Mouse (Mus musculus) spleen, adult 12 weeks (tissue): ENCODE measurements around the gene Arhgef1.

Experiments used
- DNase-seq: peaks from one replicate; pipeline ENCODE4 v3.0.0; 2022; ENCODE audit warnings: low spot score

Gene Arhgef1

DNA sequence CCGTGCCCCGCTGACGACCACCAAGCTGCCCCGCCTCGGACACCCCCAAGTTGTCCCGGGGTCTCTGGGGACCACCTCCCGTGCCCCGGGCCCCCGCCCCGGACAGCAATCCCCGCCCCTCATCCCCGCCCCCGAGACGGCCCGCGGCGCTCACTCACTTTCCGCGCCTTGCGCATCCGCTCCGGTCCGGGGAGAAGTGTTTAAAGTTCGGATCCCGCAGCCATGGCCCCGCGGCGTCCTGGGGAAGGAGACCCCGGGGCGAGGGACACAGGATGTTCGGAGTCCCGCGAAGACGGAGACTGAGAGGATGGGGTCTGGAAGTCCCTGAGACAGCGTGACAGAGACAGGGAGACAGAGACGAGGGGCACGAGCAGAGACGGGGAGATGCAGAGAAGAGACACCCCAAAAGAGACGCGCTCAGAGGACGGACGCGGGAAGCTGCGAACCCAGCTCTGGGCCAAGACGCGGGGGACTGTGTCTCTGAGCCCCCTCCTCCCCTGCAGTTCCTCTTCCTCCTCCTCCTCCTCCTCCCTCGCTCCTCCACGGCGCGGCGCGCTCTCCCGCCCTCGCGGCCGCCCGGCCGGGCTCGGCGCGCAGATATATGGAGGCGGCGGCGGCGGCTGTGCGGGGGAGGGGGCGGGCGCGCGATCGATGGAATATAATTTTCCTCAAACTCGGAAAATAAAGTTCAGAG is 41.7 kb downstream of the Arhgef1 start, which contains the start of gene Gm4881:
Gene Gm4881 (minus strand): TSS at position 238 of the 694 bp plus-strand sequence.
- DNase-seq, result no peak

DNA sequence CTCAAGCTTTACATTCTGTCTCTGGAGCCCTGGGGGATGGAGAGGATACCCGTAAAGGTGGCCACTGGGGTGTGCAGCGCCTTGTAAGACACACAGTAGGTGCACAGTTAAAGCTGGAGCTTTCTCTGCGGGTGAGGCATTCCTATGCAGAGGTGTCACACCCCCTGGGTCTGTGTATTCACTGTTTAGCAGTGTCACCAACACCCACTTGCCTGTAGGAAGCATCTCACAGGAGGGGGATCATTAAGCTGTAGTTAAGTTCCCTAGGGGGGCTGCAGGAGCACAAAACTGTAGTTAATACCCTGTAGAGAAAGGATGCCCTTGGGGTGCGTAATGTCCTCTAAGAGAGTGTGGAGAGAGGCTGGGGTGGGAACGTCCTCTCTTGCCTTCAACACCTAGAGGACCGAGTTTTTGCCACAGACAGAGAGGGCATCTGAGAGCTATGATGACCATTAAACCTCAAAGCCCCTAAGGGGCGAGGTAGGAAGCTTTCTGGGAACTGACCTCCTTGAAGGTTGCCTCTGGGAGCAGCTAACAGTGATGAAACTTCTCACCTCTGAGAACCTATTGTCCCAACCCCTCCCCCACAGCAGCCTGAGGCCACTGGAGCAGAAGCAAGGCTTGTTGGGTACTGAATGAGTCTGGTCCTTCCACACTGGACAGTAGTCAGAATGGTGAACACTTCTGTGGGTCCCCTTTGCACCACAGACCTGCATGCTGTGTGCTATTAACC is 44.8 kb downstream of the Arhgef1 start:
- DNase-seq, result no peak

DNA sequence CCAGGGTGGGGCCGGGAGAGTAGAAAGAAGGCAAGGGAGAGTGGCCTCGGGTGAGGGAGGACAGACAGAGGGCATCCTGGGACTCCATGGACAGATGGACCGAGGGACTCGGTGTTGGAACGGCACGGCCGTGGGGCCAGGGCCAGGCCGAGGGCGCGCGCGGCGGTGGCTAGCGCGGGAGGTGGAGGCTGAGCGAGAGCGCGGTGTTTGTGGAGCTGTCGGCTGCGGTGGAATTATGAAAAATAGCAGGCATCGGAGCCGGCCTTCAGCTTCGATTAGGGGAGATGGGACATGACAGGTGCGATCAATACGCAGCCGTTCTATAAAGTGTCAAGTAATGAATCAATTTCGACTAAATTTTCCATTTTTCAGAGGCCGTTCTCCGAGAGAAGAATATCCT is 46.1 kb downstream of the Arhgef1 start:
- DNase-seq, result no peak

DNA sequence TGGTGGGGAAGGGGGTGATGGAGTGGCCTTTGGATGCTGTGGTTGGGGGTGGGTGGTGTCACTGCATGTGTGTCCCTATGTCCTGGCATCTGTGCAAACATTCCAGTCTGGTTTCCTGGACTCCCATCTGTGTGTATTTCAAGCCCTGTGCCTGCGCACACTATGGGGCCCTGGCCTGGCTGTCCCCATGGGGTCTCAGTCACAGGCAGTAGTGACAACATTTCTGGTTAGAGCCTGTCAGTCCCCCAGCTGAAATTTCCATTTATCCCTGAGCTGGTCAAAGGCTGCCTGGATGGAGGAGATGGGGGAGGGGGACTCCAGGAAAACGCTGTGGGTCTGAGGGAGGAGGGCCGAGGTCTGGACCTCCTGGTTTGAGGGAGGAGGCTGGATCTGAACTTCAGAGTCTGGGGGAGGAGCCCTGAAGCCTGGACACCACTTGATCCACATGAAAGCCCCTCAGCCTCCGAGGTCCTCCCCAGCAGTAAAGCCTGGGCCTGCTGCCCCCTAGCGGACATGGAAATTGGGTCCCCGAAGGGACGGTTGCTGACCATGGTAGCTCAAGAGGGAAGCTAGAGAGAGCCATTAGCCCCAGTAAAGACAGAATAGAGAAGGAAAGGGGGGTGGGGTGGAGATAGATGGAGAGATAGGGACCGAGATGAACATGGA is 47.4 kb downstream of the Arhgef1 start:
- peak; percentile 58 for DNase-seq

DNA sequence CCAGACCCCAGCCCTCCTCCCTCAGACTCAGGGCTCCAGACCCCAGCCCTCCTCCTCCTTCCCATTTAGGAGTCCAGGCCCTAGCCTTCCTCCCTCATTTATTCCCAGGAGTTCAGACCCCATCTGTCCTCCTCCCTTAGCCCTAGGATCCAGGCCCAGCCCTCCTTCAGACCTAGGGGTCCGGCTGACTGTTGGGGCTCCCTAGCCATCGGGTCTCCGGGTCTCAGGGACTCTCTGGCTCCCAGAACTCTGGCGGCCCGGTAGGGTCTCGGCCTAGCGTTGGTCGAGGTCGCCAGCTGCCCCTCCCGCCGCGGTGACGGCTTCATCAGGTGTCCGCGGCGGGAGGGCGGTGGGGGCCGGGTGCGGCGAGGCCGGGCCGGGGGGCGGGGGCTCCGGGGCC is 51.3 kb downstream of the Arhgef1 start:
- no peak for DNase-seq

DNA sequence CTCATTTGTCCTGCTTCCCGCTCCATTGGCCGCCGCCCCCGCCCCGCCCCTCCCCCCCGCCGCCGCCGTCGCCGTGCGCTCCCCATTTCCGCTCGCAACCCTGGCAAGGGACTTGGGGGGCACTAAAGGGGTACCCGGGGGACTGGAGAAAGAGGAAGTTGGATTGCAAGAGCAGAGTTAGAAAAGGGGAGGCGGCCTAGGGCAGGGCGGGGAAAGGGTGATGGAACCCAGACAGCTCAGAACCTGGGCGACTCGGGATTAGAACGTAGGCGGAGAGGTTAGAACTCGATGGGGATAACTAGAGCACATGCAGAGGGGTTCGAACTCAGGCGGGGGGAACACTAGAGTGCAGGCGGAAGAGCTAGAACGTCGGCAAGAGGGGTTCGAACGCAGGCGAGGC is 51.7 kb downstream of the Arhgef1 start:
- no peak for DNase-seq

DNA sequence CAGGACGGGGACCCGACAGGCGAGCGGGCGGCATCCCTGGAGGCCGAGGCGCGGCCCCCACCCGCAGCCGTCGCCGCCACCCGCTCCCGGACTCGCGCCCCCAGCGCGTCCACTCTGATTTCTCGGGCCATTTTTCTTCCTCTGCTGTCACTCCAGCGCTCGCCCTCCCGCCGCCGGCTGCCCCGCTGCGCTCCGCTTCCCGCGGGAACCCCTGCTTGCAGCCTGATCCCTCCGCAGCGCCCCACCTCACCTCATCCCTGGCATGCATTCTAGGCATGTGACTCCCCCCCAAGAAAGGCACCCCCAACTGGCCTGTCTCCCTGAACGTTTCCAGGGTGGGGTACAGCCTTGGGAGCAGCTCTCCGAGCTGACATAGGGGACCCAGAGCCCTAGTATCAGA is 52.5 kb downstream of the Arhgef1 start:
- DNase-seq, result no peak

DNA sequence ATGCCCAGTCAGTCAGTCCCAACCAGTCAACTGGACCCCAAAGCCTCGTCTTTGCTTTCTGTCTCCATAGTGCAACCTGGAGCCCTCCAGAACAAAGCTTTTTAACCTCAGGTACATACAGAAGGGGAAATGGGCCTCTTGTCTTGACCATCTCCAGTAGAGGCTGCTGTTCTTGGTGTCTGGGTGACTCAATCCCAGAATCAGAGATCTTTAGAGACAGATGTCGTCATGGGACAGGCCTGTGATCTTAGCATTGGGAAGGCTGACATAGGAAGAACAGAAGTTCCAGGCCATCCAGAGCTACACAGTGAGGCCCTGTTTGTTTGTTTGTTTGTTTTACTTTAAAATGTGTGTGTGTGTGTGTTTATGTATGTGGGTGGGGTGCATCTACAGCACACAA is 61.6 kb downstream of the Arhgef1 start:
- no peak for DNase-seq

DNA sequence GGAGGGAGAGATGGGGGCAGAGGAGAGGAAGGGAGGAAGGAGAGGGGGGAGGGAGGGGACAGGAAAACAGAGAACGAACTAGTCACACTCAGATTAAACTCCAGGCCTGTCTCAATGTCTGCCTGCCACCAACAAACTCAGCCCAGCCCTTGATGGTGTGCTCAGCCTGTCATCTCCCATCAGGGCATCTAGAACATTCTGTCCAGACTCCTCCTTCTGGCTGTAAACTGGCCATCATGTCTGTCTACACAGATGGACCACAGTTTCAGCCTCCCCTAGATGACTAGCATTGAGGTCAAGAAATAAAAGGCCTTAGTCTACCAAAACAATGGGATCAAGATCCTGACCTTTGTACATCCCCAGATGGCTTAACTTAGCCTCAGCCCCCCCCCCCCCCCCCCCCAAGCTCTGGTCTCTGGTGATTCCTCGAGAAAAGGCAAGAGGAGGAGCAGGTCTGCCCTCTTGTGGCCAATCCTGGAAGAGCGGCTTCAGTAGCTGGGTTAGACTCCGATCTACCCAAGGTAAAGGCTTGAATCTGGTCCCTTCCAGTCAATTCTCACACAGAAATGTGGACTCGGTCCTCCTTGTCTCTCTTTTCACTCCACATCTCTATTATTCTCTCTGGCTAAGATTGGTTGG is 62.3 kb downstream of the Arhgef1 start:
- DNase-seq, result peak; percentile 64

DNA sequence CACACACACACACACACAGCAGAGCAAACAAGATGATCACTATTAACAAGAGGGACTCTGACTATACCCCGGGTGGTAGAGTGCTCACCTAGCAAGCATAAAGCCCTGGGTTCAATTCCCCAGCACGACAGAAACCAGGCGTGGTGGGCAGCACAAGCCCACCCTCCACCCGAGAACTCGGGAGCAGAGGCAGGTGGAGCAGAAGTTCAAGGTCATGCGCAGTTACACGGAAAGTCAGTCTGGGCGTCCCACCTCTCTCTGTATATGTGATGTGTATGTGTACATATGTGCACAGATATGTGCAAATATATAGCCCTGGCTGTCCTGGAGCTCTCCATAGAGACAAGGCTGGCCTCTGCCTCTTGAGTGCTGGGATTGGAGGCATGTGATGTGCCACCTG is 65.3 kb downstream of the Arhgef1 start:
- DNase-seq, result no peak

DNA sequence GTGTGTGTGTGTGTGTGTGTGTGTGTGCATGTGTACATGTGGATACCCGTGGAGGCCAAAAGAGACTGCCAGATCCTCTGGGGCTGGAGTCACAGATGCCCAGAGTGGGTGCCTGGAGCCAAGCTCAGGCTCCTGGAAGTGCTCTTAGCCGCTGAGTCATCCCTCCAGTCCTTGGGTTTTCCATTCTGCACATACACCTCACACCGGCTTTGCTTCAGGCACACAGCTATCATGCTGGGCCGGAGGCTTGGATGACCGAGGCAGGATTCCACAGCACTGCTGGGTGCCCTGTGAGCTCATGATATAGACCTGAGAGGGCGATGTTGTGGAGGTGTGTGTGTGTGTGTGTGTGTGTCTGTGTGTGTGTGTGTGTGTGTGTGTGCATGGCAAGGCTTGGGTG is 65.8 kb downstream of the Arhgef1 start:
- DNase-seq, result no peak

DNA sequence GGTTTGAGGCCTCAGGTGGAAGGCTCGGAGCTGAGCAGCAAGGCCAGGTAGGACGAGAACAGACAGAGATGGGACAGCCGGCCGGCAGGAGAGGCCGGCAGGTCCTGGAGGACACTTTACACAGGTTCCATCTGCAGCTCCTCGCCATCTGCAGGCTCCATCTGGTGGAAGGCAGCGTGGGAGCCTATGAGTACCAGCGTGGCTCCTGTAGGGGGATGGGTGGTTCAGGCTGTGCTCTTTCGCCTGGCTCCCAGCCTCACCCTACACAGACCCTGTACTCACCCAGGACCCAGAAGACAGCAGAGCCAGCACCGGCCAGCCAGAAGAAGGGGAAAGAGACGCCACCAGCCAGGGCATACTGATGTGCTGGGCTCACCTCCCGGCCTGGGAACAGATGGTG is 67.1 kb downstream of the Arhgef1 start:
- DNase-seq, result no peak

DNA sequence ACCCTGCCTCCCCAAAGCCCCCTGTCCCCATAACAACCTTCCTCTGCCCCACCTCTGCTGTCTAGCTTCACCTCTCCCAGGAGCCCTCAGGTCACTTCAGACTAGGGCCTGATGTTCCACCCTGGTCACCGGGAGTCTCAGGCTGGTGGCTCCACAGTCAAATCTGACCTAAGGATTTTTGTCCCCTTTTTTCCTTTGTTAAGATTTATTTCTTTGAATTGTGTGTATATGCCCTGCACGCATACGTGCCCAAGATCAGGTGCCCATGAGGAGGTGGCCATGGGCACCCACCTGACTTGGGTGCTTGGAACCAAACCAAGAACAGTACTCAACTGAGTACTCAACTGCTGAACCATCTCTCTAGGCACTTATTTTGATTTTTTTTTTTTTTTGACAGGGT is 67.6 kb downstream of the Arhgef1 start:
- no peak for DNase-seq

DNA sequence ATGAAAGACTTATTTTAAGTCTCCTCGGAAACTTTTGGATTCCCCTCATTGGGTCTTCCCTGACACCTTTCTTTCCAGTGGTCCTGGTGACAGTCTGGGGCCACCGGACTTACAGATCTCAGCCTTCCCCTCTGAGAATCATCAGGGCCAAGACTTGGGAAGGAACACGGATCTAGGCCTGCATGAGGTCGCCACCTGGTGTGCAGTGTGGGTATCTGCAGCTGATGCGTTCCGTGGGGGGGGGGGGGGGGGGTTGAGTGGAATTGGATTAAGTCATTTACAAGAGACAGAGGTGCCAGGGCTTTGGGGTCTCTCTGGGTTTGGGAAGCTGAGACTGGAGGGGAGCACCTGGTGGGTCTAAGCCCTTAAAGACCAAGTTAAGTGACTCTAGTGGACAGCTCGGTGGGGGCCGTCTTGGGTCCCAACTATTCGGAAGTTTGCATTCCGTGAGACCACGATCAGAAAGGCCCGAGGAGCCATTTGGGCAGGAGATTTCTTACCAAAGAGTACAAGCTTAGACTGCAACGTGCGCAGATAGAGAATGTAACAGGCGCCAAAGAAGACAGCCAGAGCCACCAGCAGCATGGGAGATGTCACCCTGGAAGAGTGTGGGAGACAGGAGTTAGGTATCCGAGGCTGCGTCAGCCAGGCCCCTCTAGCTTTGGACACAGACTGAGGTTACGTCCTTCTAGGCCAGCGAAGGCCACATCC is 68.7 kb downstream of the Arhgef1 start:
- no peak for DNase-seq

DNA sequence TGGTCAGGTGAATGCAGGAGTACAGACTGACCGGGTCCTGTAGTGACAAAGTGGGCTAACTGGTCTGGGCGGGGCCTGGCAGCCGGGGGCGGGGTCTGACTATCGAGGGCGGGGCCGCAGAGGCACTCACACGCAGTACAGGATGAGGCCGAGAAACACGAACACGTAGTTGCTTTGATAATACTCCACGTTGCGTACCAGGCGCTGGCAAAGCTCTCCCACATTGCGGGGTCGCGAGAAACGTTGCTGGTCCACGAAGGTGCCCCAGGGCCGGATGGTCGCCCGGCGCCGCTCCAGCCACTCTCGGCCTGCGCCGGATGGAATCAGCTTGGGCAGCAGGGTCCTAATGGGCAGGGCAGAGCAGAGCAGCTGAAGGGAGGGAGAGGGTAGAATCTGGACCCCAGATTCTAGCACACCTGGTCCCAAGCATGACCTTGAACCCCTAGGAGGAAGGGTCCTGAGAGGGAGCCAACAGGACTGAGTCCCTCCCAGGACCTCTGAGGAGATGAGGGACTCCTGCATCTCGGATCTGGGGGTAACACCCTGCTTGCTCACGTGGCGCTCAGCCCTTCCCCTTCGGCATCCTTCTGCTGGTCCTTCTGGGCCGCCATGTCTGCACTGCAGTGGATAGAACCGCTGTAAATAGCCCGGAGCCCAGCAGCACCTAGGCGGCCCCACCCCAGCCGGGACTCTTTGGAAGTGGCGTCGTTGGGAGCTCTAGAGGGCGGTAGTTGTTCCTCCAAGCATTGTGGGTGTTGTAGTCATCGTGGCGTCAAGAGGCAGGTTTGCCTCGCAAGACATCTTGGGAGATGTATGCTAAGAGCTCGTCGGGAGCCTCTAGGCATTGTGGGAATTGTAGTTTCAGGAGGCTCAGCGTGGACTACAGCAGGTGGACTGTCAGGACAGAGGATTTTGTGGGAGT is 69.5 kb downstream of the Arhgef1 start, which contains the start of gene Rabac1:
Gene Rabac1 (minus strand): TSS at position 783 of the 922 bp plus-strand sequence.
- DNase-seq, result peak; percentile 80

DNA sequence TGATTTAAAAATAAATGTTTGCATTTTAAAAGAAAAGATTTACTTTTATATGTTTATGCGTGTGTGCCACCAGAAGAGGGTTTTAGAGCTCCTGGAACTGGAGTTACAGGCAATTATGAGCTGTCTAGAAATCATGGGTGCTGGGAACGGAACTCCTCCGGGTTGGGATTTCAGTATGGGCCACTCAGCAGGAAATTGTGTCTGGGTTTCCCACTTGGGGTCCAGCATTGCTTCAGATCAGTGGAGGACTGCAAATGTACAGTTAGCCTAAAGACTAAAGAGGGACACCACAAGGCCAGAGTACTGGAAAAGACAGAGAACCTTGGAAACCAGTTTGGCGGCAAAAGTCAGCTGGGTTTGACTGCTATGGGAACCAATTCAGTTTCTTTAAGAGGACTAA is 70.5 kb downstream of the Arhgef1 start:
- no peak for DNase-seq

DNA sequence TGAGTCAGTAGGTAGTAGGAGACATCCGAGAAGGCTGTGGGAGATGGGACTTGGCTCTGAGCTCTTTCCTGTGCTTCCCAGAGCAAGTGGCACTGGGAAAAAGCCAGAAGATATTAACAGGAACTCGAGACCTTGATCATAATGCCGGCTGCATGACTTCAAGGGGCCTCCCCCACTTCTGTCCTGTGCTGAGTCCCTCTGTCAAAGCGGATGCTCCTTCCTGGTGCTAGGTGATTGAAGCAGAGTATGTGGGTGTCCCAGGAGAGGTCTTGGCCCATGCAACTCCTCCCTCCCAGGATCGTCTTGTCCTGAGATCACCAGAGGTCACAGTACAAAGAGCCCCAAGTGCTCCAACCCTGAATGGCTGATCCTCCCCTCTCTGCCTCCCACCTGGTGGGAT is 71.2 kb downstream of the Arhgef1 start:
- no peak for DNase-seq

DNA sequence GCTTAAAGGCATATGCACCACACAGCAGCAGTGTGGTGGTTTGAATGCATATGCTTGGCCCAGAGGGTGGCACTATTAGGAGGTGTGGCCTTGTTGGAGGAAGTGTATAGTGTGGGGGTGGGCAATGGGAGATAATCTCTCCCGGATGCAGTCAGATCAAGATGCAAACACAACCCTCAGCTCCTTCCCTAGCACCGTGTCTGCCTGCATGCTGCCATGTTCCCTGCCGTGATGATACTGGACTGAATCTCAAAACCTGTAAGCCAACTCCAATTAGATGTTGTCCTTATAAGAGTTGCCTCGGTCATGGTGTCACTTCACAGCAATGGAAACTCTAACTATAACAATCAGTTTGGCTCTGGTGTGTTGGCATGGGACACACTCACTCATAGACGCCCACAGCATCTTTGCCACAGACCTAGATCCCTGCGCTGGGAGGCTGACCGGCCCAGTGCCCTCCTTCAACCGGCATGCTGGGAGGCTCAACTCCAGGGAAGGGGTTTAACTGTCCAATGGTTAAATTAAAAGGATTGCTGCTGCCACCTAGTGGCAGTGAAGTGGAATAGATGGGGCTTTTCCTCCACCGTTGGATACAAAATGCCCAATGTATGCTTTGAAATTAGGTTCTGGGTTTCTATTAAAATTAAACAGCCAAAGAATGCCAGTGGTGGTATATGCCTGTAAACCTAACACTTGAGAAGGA is 72.3 kb downstream of the Arhgef1 start:
- DNase-seq, result peak; percentile 20
